Mouse (Mus musculus): ENCODE measurements around the gene Zfp967.
"Not testable (repeated sequence)": the region's sequence is repeated elsewhere in the genome, so short reads cannot be mapped to it uniquely, and the experiment has no call there.

Zfp967 gene

GRCm38 (mm10) chr2:176520756-176521155 lies at the start of gene Zfp967:
Zfp967 (plus strand) TSS chr2:176521056.
- in situ Hi-C loops (cut with MboI, MseI) = not testable (repeated sequence)

GRCm38 (mm10) chr2:176486683-176487082 lies 34.2 kb upstream of the Zfp967 start, which contains the start of gene Gm14434:
Gm14434 (minus strand) TSS chr2:176486783.
- in situ Hi-C loops (cut with MboI, MseI) = not testable (repeated sequence)

Data from regulatory T cell (primary cell).